Mouse (Mus musculus): ENCODE results near the gene Ppp1r3e. TPM values are rescaled to one million over a fixed set of nuclear protein-coding genes. Genes with fewer than 3 reads are reported as not detected.

Gene Ppp1r3e
- polyA plus RNA-seq, 1 experiment = 21.0 TPM

GRCm38 (mm10) chr14:54865626-54866025 lies 11.7 kb downstream of the Ppp1r3e start:
- no peak for DNase-seq
- Histone ChIP-seq H3K27me3 (replicated peaks; ENCODE audit: control insufficient read depth, insufficient read depth, low read length) (no peaks in the 10 kb centered on the region), H3K27ac (ENCODE audit: insufficient read depth, low read depth, low read length) (no peak overlapping the region), H3K4me1 (ENCODE audit: control insufficient read depth, insufficient read depth, low read length) (no peaks in the 10 kb centered on the region; the same call in 1 of the 2 replicates), H3K4me3 (ENCODE audit: insufficient read depth, low read depth, low read length) (no peak overlapping the region), H3K36me3 (ENCODE audit: control insufficient read depth, insufficient read depth, low read length) (no peaks in the 10 kb centered on the region)
- no peak for TF ChIP-seq POLR2A (IDR thresholded peaks at IDR 0.05; ENCODE audit: low read depth, low read length)
- TF ChIP-seq CTCF (conservative IDR thresholded peaks at IDR 0.05; ENCODE audit: insufficient read depth, insufficient read length, low read depth, low read length) = no peak
- 66% methylated on average over 5 of the region's 5 CpGs for WGBS

- DNase-seq = no peak
- peak overlapping the region; percentile 84 for H3K4me3 ChIP-seq (ENCODE audit: insufficient read depth, low read depth, low read length)
- no peaks in the 10 kb centered on the region; the same call in 1 of the 2 replicates for H3K4me1 ChIP-seq (ENCODE audit: control insufficient read depth, insufficient read depth, low read length)
- peak overlapping the region; percentile 68; the same call in 1 of the 2 replicates for H3K27ac ChIP-seq (ENCODE audit: insufficient read depth, low read depth, low read length)
- no peak for TF ChIP-seq CTCF (conservative IDR thresholded peaks at IDR 0.05; ENCODE audit: insufficient read depth, insufficient read length, low read depth, low read length)
- TF ChIP-seq POLR2A (IDR thresholded peaks at IDR 0.05; ENCODE audit: low read depth, low read length) = no peak
- 14% methylated on average over 21 of the region's 21 CpGs for WGBS
- H3K27me3 ChIP-seq (replicated peaks; ENCODE audit: control insufficient read depth, insufficient read depth, low read length) = no peaks in the 10 kb centered on the region
- no peaks in the 10 kb centered on the region for H3K36me3 ChIP-seq (ENCODE audit: control insufficient read depth, insufficient read depth, low read length)
These were observed 12.9 kb downstream of the Ppp1r3e start for GRCm38 (mm10) chr14:54864313-54865036.

GRCm38 (mm10) chr14:54863501-54864312 lies 13.6 kb downstream of the Ppp1r3e start:
- Histone ChIP-seq H3K36me3 (ENCODE audit: control insufficient read depth, insufficient read depth, low read length) (no peaks in the 10 kb centered on the region), H3K4me3 (ENCODE audit: insufficient read depth, low read depth, low read length) (peak overlapping the region; percentile 84), H3K4me1 (ENCODE audit: control insufficient read depth, insufficient read depth, low read length) (no peaks in the 10 kb centered on the region; the same call in 1 of the 2 replicates), H3K27ac (ENCODE audit: insufficient read depth, low read depth, low read length) (peak overlapping the region; percentile 83), H3K27me3 (replicated peaks; ENCODE audit: control insufficient read depth, insufficient read depth, low read length) (no peaks in the 10 kb centered on the region)
- 0 out of 2 replicates have a peak, but pooled peaks have one; percentile 6 for TF ChIP-seq CTCF (conservative IDR thresholded peaks at IDR 0.05; ENCODE audit: insufficient read depth, insufficient read length, low read depth, low read length)
- peak; percentile 25 for TF ChIP-seq POLR2A (IDR thresholded peaks at IDR 0.05; ENCODE audit: low read depth, low read length)
- peak; percentile 97 for DNase-seq
- under 1% methylated on average over 56 of the region's 56 CpGs for WGBS

GRCm38 (mm10) chr14:54860511-54860910 lies 16.8 kb downstream of the Ppp1r3e start:
- H3K4me1 ChIP-seq (ENCODE audit: control insufficient read depth, insufficient read depth, low read length) = no peaks in the 10 kb centered on the region; the same call in 1 of the 2 replicates
- no peak overlapping the region for H3K27ac ChIP-seq (ENCODE audit: insufficient read depth, low read depth, low read length)
- H3K36me3 ChIP-seq (ENCODE audit: control insufficient read depth, insufficient read depth, low read length) = no peaks in the 10 kb centered on the region
- WGBS = 36% methylated on average over 2 of the region's 2 CpGs
- peak; percentile 72 for DNase-seq
- no peak overlapping the region for H3K4me3 ChIP-seq (ENCODE audit: insufficient read depth, low read depth, low read length)
- H3K27me3 ChIP-seq (replicated peaks; ENCODE audit: control insufficient read depth, insufficient read depth, low read length) = no peaks in the 10 kb centered on the region
- no peak for TF ChIP-seq POLR2A (IDR thresholded peaks at IDR 0.05; ENCODE audit: low read depth, low read length)
- peak; percentile 83 for TF ChIP-seq CTCF (conservative IDR thresholded peaks at IDR 0.05; ENCODE audit: insufficient read depth, insufficient read length, low read depth, low read length)

GRCm38 (mm10) chr14:54857891-54858290 lies 19.5 kb downstream of the Ppp1r3e start:
- 85% methylated on average over 9 of the region's 9 CpGs for WGBS
- H3K27ac ChIP-seq (ENCODE audit: insufficient read depth, low read depth, low read length) = no peak overlapping the region
- H3K4me1 ChIP-seq (ENCODE audit: control insufficient read depth, insufficient read depth, low read length) = no peaks in the 10 kb centered on the region; the same call in 1 of the 2 replicates
- DNase-seq = no peak
- no peaks in the 10 kb centered on the region for H3K27me3 ChIP-seq (replicated peaks; ENCODE audit: control insufficient read depth, insufficient read depth, low read length)
- no peak overlapping the region for H3K4me3 ChIP-seq (ENCODE audit: insufficient read depth, low read depth, low read length)
- no peaks in the 10 kb centered on the region for H3K36me3 ChIP-seq (ENCODE audit: control insufficient read depth, insufficient read depth, low read length)
- TF ChIP-seq CTCF (conservative IDR thresholded peaks at IDR 0.05; ENCODE audit: insufficient read depth, insufficient read length, low read depth, low read length) (no peak), POLR2A (IDR thresholded peaks at IDR 0.05; ENCODE audit: low read depth, low read length) (no peak)

GRCm38 (mm10) chr14:54856703-54857102 lies 20.6 kb downstream of the Ppp1r3e start:
- Histone ChIP-seq H3K27ac (ENCODE audit: insufficient read depth, low read depth, low read length) (no peak overlapping the region), H3K4me1 (ENCODE audit: control insufficient read depth, insufficient read depth, low read length) (no peaks in the 10 kb centered on the region; the same call in 1 of the 2 replicates), H3K27me3 (replicated peaks; ENCODE audit: control insufficient read depth, insufficient read depth, low read length) (no peaks in the 10 kb centered on the region), H3K4me3 (ENCODE audit: insufficient read depth, low read depth, low read length) (no peak overlapping the region), H3K36me3 (ENCODE audit: control insufficient read depth, insufficient read depth, low read length) (no peaks in the 10 kb centered on the region)
- WGBS = 83% methylated on average over 7 of the region's 7 CpGs
- DNase-seq = no peak
- TF ChIP-seq CTCF (conservative IDR thresholded peaks at IDR 0.05; ENCODE audit: insufficient read depth, insufficient read length, low read depth, low read length) = no peak
- TF ChIP-seq POLR2A (IDR thresholded peaks at IDR 0.05; ENCODE audit: low read depth, low read length) = no peak

- Histone ChIP-seq H3K4me3 (ENCODE audit: insufficient read depth, low read depth, low read length) (no peak overlapping the region), H3K27ac (ENCODE audit: insufficient read depth, low read depth, low read length) (no peak overlapping the region), H3K4me1 (ENCODE audit: control insufficient read depth, insufficient read depth, low read length) (no peaks in the 10 kb centered on the region; the same call in 1 of the 2 replicates), H3K36me3 (ENCODE audit: control insufficient read depth, insufficient read depth, low read length) (no peaks in the 10 kb centered on the region), H3K27me3 (replicated peaks; ENCODE audit: control insufficient read depth, insufficient read depth, low read length) (no peaks in the 10 kb centered on the region)
- no peak for DNase-seq
- no peak for TF ChIP-seq CTCF (conservative IDR thresholded peaks at IDR 0.05; ENCODE audit: insufficient read depth, insufficient read length, low read depth, low read length)
- TF ChIP-seq POLR2A (IDR thresholded peaks at IDR 0.05; ENCODE audit: low read depth, low read length) = no peak
- WGBS = 83% methylated on average over 3 of the region's 3 CpGs
These were observed 21.6 kb downstream of the Ppp1r3e start for GRCm38 (mm10) chr14:54855726-54856125.
